Mouse (Mus musculus) liver, adult 2 months (tissue): ENCODE data around the gene Madcam1.

ENCODE experiments used
- CTCF ChIP-seq: fragments of 200-500 bp; IDR thresholded peaks from 2 replicates; pipeline ENCODE4 v1.5.1; 2011; ENCODE audit warnings: low read depth, low read length, control low read depth
- POLR2A ChIP-seq: fragments of 200-500 bp; IDR thresholded peaks from 2 replicates; pipeline ENCODE4 v1.6.1; 2011; ENCODE audit warnings: low read length, control low read depth; ENCODE audit not compliant: insufficient read depth; ENCODE audit errors: extremely low read depth

- TF ChIP-seq CTCF (no peak), POLR2A (no peak)
Observed at GRCm38 (mm10) chr10:79636287-79636686, 28.1 kb upstream of the Madcam1 start.
